Mouse (Mus musculus) thymus, postnatal 0 days (tissue): ENCODE data around the gene Dgkg. TPM values are rescaled to one million over a fixed set of nuclear protein-coding genes. Genes with fewer than 3 reads are reported as not detected.

Source experiments
- DNase-seq: peaks from one replicate; pipeline ENCODE4 v3.0.0-alpha.2; 2015; ENCODE audit warnings: low spot score
- polyA plus RNA-seq: library from polyadenylated mRNA; unstranded; fragments of >200 nt; fragmentation: Nextera tagmentation; extraction: Ambion mirVana; gene quantifications from 2 replicates; pipeline ENCODE4 v1.2.1, GENCODE M21; 2015

Dgkg gene
- polyA plus RNA-seq = 4.0 and 5.6 TPM in 2 replicates

DNA sequence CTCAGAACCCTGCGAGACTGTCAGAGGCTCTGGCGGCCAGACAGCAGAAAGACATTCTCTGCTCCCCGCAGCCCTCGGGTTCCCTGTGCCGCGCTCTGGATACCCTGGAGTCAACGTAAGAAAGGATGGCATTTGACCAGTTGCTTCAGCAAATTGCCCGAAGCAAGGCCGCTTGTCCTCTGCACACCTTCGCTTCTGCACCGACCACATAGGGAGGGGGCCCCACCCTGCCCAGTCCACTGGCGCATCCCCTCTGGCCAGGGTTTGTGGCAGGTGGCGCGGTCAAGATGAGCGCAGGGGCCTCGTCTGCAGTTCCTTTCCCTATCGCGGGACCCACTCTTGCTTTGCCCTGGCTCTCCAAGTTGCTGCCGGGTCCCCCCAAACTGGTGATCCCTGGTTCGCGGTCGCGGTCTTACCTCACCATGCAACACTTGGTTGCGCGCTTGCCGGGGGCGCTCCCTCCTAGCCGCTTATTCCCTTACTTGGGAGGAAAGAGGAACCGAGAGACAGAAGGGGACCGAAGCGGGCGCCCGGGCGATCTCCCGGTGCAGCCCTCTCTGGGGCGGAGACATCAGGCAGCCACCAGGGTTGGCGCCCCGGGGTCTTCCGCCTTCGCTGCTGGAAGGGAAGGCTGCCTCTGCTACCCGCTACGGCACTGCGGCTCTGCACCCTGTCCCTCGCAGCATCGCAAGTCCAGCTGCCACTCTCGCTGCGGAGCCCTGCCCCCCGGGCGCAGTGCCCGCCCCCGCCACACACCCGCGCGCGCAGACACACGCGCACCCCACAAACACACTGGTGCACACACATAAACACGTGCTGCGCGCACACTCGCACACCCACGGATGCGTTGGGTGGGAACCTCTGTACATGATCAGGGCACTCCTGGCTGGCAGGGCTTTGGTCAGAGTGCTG, at the start of gene Dgkg:
Gene Dgkg, minus strand, starts transcription at position 689 of the 912 bp plus-strand sequence.
- peak; percentile 79 for DNase-seq

DNA sequence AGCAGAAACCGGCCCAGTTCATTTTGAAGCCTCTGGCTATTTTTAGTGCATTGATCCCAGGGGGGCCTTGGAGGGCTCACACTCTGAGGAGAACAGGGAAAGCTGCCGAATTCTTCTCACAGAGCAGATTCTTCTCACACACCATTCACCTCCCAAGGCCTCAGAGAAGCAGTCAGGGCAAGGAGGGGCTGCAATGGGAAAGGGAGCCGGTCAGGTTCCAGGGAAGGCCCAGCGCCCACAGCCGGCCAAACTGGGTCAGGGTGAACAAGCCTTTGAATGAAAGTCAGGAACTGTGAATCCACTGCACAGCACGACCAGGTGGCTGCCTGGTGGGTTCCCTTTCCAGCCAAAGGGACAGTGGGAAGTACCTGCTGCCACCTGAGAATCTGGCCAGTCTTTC, 47.9 kb upstream of the Dgkg start:
- DNase-seq = no peak

DNA sequence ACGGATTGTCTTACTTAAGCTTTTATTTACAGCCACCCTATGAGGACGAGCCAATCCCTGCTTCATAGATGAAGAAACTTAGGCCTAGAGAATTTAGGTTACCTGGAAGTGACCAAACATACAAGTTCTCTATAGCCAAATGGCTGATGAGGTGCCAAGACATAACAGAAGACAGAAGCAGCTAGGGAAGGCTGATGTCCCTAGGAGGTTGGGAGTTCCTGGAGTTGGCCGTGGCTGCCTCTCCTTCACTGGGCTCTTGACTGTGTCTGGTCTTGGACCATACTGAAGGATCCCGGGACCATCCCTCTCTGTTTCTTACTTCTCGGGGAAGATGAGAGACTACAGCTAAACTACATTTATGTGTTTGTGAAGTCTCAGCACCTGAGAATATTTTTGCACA, 47.1 kb upstream of the Dgkg start:
- DNase-seq = no peak

DNA sequence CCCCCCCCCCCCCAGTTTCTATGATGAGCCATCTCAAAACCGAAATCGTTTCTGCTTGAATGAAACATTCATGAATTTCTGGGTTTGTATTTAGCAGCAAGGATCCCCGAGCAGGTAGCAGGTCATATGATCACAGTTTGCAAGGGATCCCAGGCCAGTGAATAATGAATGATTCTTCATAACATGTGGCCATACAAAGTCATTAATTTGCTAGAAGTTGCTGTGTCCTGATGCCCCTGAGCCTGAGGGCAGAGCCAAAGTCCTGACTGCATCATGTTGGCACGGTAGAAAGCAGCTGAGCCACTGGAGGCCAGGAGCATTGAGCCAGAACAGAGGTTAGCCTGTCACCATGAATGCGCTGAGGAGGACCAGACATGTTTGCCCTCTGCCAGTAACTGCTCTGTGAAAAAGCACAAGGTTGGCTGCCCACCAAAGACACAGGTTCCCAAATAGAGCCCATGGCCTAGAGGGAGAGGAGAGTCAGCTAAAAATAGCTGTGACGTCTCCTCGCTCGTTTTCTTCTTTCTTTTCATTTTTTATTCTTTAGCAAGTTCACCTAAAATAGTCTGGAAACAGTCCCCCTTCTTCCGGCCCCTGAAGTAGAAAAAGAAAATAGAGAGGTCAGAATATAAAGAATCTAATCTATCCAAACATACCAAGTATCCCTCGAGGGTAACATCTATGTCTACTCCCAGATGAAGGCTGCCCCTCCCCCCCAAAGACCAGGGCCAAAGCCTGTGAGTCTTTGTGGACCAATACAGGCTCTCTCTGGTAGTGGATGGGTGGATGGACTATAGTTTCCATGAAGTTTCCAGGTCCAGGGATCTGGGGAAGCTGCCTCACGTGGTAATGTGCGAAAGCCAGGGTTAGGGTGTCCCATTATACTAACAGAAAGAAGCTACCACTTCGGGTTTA, 42.1 kb upstream of the Dgkg start:
- no peak for DNase-seq

DNA sequence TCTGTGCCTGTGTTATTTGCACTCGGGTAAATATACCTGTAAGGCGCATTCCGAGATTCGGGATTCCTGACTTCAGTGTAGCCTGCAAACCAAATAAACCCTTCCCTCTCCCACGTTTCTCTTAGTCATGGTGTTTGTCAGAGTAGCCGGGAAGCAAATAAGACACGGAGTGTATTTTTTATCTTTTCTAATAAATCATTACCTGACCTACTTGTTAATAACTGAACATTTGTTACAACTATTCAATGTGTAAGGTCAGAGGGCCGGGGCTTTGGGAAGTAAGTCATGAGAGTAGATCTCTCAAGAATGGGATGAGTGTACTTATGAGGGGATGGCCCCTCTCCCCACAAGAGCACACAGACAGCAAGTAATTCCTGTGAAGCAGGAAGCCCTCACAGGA, 41.1 kb upstream of the Dgkg start:
- no peak for DNase-seq

DNA sequence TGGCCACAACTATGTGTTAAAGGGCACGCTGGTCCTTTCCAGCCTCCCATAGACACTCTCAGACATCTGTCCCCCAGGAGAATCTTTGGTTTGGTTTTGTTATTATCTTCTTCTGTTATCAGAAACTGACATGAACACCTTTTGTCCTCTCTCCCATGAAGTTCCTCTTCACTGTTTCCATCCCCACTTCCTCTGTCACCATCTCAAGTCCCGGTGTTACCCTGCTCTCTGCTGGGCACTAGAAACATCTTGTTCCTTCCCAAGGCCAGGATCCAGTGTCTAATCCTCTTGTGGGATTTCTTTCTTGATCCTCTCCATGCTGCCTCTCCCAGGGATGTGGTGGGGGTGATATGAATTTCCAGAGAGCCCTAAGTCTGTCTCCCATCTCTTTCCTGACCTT, 32.6 kb upstream of the Dgkg start:
- no peak for DNase-seq

DNA sequence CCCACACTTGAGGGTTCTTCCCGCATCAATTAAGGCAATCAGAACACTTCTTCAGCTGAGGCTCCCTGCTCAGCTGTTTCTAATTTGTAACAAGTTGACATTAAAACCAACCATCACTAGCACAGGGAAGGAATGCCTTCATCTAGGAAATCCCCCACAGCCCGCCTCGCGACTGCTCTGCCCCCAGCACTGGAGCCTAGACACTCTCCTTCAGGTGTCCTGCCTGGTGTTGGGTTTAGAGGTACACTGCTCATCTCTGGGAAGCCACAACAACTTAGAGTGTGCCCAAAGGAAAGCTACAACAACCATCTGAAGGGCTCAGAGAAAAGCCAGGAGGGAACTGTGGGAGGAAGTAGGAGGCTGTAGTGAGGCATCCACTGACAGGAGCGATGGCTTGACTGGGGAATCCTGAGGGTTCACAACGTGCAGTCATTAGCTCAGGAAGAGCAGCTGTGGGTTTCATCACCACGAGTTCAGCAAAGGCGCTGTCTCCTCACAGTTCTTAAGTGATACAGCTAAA, 30.8 kb upstream of the Dgkg start:
- no peak for DNase-seq

DNA sequence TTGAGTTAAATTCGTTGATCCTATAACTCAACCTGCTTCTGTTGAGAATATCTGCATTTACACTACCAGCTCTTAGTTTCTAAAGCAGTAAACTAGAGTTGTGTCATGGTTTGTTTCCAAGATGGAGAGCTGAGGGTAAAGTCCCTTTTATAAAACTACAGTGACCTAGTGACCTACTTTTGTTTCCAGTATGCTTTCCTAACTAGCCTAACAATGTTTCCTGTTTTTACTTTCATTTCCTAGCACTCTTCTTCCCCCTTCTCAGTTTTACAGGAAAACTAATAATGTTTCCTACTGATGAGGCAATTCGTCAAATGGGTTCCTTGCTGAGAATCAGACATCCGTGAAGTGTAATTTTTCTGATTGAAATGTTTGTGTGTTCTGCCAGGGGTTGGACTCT, 26.6 kb upstream of the Dgkg start:
- peak; percentile 18 for DNase-seq

DNA sequence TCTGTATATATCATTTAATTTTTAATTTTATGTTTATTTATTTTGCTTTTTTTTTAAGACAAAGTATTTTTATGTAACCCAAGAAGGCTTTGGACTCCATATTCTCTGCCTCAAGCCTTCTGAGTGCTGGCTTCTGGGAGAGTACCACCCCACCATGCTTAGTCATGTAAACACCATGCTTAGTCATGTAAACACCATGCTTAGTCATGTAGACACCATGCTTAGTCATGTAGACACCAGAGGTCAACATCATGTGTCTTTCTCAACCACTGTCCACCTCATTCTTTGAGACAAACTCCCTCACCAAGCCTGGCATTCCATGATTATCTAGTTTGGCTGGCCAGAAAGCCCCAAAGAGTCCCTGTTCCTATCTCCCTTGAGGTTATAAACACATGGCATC, 25.7 kb upstream of the Dgkg start:
- no peak for DNase-seq

DNA sequence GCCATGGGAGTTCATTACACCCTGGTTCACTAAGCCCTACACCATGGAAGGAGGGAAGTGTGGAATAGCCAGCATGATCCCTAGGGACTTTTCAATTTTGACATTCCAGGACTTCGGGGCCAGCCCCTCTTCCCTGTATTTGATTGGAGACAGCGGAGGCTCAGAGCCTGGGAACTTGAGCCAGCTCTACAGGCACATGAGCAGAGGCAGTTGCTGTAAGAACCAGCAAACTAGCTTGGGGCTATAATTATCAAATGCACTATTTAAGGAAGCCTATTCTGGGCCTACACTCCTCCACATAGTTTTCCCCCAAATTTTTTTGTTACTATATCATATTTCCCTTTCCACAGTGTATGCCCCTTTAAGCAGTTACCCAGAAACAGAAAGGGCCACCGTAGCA, 22.6 kb upstream of the Dgkg start:
- no peak for DNase-seq

DNA sequence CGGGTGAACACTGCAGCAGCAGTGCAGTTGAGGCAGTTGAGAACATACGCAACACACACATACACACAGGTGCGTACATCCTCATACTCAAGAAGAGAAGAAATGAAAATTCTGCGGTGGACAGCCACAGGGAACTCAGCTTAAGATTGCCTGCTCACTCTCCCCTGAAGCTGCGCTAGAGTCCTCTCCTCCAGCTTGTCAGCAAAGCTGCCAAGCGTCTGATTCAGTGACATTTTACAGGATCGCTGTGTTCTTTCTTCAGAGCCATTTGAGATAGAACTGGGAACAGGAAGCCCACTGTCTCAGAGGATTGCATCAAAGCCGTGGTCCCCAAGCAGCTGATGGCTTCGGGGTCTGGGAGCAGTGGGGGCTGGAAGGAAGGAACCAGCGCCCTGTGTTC, 17.6 kb upstream of the Dgkg start:
- no peak for DNase-seq

DNA sequence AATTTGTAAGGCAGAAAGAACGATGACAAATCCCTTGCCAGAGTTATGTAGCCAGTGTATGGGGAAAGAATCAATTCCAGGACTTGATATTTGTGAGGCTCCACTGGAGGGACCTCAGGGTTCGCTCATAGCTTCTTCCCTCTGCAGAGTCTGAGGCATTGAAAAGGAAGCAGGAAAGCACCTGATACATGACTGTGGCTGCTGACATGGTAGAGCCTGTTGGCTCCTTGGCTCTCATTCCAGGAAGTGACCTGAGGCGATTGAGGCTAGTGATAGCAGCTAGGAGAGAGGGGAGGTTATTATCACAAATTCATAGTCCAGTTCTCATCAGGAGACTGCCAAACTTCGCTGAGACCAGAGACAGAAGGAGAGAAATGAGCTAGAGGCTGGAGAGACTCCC, 17.1 kb upstream of the Dgkg start:
- DNase-seq = no peak

DNA sequence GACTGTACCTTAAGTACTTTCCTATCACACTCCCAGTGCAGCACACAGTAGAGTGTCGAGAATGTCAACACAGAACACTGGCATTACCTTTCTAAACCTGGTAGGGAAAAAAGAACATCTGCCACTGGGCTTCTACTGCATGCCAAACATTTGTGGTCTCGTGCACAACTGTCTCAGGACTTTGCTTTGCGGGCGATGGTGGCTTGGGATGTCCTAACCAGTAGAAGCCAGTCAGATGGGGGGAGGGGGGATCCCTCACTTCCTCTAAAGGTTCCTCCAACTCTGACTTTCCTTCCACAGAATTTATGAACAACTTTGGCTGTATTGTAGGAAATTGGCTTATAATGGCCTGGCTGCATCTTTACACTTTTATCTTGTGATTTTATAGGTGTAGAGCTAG, 7.0 kb upstream of the Dgkg start:
- no peak for DNase-seq

DNA sequence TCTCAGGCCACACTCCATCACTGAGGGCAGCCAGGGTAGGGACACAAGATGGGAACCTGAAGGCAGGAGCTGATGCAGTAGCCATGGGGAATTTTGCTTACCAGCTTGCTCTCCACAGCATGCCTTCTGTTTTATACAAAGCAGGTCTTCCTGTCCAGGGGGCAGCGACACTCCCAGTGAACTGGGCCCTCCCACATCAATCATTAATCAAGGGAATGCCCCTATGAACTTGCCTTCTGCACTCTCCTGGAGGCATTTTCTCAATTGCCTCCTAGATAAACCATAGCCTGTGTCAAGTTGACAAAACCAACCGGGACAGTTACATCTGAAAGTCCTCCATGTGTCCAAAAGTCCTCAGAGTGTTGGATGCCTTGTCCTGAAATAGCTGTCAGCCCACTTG, 6.1 kb upstream of the Dgkg start:
- DNase-seq = no peak

DNA sequence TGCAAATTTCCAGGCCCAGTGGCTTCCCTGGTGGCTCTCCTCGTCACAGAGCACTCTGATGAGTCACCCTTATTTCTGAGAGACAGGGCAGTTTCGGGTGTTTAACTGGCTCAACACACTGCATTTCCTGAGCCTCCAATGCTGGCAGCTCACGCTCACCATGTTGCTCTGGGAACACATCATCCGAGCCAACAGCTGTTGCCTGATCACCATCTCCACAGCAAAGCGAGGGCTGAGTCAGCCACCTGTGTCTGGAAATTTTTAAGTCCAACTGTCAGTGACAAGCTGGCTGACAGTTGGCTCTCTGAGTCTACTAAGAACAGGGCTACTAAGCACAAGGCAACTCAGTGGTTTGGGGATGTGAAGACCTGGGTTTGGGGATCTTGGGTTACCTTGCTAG, 4.1 kb upstream of the Dgkg start:
- DNase-seq = peak; percentile 77

DNA sequence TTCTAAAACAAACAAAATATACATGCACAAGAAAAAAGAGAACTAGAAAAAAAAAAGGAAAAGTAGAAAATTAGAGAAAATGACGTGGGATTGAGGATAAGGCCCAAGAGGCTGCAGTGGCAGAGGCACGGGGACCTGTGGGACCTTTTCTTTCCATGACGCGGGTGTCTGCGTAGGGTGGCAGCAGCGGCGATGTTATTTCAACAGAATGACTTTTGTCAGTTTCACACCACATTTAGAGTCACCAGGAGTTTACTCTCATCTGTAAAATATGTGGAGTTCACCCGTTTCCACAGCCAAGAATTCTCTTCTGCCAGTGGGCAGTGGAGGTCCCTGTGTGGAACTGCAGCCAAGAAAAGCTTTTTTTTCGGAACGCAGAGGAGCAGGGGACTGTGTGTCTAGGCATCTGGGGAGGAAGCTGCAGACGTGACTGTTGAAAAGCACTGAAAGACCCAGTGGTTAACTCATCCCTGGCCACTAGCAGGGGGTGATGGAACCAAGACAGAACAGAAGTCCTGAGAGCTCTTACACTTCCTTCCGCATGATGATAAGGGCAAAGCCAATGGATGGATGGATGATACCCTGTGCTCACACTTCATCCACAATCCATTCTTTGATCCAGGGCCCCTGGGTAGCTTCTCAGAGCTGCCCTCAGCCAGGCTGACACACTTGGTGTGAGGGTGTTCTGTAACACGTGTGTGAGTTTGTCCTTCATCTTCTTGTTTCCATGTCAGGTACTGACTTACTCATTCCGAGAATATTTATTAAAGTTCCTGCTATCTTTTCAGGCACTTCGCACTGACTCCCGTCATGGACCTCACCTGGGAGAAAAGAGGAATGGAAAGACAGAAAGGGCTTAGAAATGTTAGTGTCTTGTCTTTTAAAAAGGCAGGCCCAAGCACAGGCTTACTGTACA, 1.1 kb upstream of the Dgkg start:
- DNase-seq = peak; percentile 41

DNA sequence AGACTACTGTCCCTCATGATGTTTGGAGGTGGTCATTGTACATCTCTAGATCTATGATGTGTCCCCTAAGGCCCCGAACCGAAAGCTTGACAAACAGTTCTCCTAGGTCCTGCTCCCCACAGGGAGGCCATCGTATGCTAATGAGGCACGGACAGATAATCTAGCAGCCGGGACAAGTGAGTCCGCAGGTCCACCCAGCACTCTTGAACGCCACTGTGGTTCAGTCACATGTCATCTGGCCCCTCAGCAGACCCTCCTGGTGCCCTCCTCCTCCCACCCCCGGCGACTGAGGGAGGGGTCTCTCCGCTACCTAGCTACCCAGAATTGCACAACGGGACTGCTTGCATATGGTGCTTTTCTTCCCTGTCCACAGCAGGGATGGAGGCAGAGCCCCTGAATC, 1.2 kb downstream of the Dgkg start:
- DNase-seq = no peak

DNA sequence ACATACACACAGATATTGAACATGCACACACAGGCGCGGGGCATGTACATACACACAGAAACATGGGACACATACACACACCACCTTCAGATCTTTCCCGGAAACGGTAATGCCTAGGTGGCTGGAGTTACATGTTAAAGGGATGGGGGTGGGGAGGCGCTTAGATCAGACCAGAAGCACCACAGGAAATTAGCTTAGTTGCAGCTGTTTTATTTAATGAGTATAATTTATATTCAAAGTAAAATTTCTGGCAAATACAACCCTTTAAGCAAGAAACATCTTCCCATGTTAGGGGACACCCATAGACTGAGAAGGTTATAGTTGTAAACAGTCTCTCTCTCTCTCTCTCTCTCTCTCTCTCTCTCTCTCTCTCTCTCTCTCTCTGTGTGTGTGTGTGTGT, 1.8 kb downstream of the Dgkg start:
- peak; percentile 39 for DNase-seq

DNA sequence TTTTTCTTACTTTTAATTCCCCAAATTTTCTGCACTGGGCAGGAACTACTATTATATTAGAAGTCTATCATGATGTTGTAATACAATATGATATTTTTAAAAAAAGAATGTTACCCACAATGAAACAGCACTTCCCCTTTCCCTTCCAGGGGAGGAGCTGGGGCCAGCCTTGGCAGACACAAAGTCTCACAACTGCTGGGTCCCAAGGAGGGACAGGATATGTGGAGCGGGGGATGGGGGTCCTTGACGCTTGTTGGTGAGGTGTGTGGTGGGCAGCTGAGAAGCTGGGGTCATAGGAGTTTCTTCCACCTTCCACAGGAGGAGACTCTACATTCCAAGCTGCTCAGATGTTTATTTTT, 2.6 kb downstream of the Dgkg start:
- DNase-seq = no peak

DNA sequence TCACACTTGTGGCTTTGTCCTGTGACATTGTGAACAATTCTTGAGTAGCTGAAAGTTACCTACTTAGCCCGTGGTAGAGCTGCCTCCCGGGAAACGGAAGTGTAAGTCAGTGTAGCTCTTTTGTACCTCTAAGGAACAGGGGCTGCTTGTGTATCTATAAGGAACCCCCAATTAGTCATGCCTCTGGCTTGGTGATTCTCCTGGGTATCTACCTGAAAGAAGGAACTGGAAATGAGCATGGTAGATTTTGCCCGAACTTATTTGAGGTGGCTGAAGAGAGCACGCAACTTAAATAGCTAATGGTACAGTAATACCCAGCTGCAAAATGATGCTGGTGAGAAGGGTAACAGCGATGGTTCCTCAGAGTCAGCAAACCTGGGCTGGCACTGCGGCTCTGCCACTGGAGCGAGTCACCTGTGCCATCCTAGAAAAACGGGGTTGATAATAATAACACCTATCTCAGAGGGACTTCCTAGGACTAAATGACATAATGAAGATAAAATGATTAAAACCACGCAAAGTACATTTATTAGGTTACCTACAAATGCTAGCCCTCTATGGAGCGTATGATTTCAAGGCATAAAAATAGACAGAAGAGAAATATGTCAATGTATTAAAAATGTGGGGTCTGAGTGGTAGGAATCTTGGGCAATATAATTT, 3.1 kb downstream of the Dgkg start:
- no peak for DNase-seq

DNA sequence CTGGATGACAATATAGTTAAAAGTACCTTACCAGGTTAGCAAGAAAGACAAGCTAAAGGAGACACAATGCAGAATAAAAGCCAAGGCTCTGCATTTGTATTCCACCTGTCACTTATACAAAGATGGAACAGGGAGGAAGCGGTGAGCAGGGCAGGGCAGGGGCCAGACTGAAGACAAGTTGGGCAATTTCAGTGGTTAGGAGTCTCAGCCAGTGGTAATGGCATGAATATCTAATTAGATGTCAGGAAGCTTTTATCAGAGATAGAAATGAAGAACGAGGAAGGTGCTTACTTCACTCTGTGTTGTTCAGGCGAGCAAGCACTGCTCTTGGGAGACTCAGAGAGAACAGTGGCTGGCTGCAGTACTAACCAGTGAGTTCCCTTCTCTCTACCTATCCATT, 5.8 kb downstream of the Dgkg start:
- no peak for DNase-seq
